Mouse (Mus musculus): ENCODE data around the gene Ptprs. TPM values are rescaled to one million over a fixed set of nuclear protein-coding genes. Genes with fewer than 3 reads are reported as not detected.
A peak's percentile ranks its signal among the peaks of the same experiment; 100 is the strongest.

Ptprs gene
- polyA plus RNA-seq, 1 experiment from 2014 or later = 174 TPM

DNA sequence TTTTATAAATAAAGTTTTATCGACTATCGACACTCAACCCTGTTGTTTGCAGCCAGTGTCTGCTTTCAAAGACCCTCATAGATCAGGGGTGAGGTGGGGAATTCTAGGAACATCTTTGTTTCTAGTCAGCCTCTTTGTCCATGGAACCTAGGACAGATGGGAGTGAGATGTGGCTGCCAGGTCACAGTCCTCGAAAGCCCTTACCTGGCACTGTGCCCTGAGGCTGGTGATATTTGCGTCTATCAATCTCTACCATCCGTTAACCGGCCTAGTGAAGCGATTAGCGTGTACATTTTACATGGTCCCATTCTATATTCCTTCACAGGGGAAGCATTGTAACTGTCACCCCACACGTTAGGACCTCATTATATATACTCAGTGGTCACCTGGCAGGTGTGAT lies 9.6 kb upstream of the Ptprs start:
- no peak overlapping the region for H3K27ac ChIP-seq (ENCODE audit: low read depth, low read length)
- no peaks in the 10 kb centered on the region for H3K36me3 ChIP-seq (ENCODE audit: control insufficient read depth, insufficient read depth, low read length)
- peaks cover 11% of the 10 kb centered on the region for H3K4me1 ChIP-seq (ENCODE audit: control insufficient read depth, insufficient read depth, low read length)
- no peaks in the 10 kb centered on the region for H3K9me3 ChIP-seq (ENCODE audit: control insufficient read depth, low read length)
- no peaks in the 10 kb centered on the region for H3K27me3 ChIP-seq (ENCODE audit: control insufficient read depth, insufficient read depth, low read length)
- DNase-seq (ENCODE audit: low spot score) (no peak), ATAC-seq (ENCODE audit: insufficient read depth, low FRiP score, low TSS enrichment) (no peak)
- H3K9ac ChIP-seq (ENCODE audit: low read length) = no peak overlapping the region
- 96% methylated on average over 9 of the region's 9 CpGs for whole genome bisulfite sequencing
- no peak overlapping the region for H3K4me2 ChIP-seq (ENCODE audit: low read depth)
- H3K4me3 ChIP-seq (ENCODE audit: low read depth, low read length) = no peak overlapping the region

DNA sequence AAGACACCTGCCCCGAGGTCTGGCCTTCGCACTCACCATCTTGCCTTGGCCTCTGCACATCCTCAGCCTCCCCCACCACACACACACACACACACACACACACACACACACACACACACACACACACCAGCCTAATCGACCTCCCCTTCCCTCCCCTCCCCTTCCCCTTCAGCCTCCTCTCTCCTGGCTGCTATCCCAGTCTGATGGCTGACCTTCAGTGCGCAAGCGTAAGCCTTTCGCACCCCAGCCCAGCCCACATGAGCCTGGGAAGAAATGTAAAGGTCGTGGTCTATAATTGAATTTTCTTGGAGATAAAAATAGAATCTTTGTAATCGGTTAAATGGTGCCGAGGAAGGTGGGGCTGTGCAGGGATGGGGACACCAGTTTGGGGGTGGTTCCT lies 8.8 kb upstream of the Ptprs start:
- ATAC-seq (ENCODE audit: insufficient read depth, low FRiP score, low TSS enrichment) (no peak), DNase-seq (ENCODE audit: low spot score) (no peak)
- Histone ChIP-seq H3K4me1 (ENCODE audit: control insufficient read depth, insufficient read depth, low read length) (peaks cover 11% of the 10 kb centered on the region), H3K27ac (ENCODE audit: low read depth, low read length) (no peak overlapping the region), H3K27me3 (ENCODE audit: control insufficient read depth, insufficient read depth, low read length) (no peaks in the 10 kb centered on the region), H3K4me3 (ENCODE audit: low read depth, low read length) (no peak overlapping the region), H3K36me3 (ENCODE audit: control insufficient read depth, insufficient read depth, low read length) (no peaks in the 10 kb centered on the region), H3K9me3 (ENCODE audit: control insufficient read depth, low read length) (no peaks in the 10 kb centered on the region), H3K4me2 (ENCODE audit: low read depth) (no peak overlapping the region), H3K9ac (ENCODE audit: low read length) (no peak overlapping the region)
- 85% methylated on average over 8 of the region's 9 CpGs for WGBS

DNA sequence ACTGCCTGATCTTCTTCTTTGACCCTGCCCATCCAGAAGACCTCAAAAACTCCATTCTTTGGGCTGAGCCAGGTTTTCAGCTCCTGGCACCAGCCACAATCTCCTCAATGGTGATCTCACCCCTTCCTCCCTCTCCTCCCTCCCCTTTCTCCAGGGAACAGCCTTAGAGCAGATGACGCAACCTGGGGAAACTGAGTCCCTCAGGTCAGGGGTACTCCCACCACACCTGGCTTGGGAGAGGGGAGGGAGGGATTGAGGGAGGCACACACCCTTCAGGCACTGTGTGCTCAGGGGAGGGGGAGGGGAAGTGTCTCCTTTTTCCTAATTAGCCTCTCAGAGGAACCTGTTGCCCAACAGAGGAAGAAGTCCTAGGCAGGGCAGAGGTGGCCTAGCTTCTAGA lies 6.4 kb upstream of the Ptprs start:
- ATAC-seq (ENCODE audit: insufficient read depth, low FRiP score, low TSS enrichment) (no peak), DNase-seq (ENCODE audit: low spot score) (no peak)
- Histone ChIP-seq H3K27me3 (ENCODE audit: control insufficient read depth, insufficient read depth, low read length) (no peaks in the 10 kb centered on the region), H3K4me2 (ENCODE audit: low read depth) (no peak overlapping the region), H3K36me3 (ENCODE audit: control insufficient read depth, insufficient read depth, low read length) (no peaks in the 10 kb centered on the region), H3K27ac (ENCODE audit: low read depth, low read length) (no peak overlapping the region), H3K4me1 (ENCODE audit: control insufficient read depth, insufficient read depth, low read length) (peaks cover 5% of the 10 kb centered on the region), H3K9ac (ENCODE audit: low read length) (no peak overlapping the region), H3K9me3 (ENCODE audit: control insufficient read depth, low read length) (no peaks in the 10 kb centered on the region), H3K4me3 (ENCODE audit: low read depth, low read length) (no peak overlapping the region)
- 67% methylated on average over 1 of the region's 1 CpGs for WGBS

DNA sequence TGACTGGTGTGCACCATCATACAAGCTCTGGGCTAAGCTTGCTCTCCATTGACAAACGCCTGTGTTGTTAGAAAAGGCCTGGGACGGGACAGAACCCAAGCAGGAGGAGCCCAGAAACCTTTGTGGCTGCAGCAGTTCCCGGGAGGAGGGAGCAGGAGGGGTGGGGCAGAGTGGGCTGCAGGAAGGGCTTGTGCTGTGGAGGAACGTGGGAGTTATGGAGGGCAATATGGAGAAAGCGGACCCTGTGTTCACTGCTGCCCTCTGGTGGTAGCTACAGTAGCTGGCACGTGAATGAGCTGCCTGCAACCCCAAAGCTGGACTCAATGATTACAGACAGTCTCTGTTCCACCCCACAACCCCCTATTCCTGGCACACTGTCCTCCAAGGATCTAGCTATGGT lies 3.1 kb upstream of the Ptprs start:
- no peak overlapping the region for H3K4me2 ChIP-seq (ENCODE audit: low read depth)
- H3K4me1 ChIP-seq (ENCODE audit: control insufficient read depth, insufficient read depth, low read length) = peaks cover 4% of the 10 kb centered on the region; the same call in 1 of the 2 replicates
- H3K9ac ChIP-seq (ENCODE audit: low read length) = no peak overlapping the region
- WGBS = 20% methylated on average over 6 of the region's 6 CpGs
- H3K4me3 ChIP-seq (ENCODE audit: low read depth, low read length) = no peak overlapping the region
- no peaks in the 10 kb centered on the region for H3K9me3 ChIP-seq (ENCODE audit: control insufficient read depth, low read length)
- no peak overlapping the region for H3K27ac ChIP-seq (ENCODE audit: low read depth, low read length)
- DNase-seq (ENCODE audit: low spot score) = peak; percentile 75
- ATAC-seq (ENCODE audit: insufficient read depth, low FRiP score, low TSS enrichment) = no peak
- H3K27me3 ChIP-seq (ENCODE audit: control insufficient read depth, insufficient read depth, low read length) = no peaks in the 10 kb centered on the region
- no peaks in the 10 kb centered on the region for H3K36me3 ChIP-seq (ENCODE audit: control insufficient read depth, insufficient read depth, low read length)

DNA sequence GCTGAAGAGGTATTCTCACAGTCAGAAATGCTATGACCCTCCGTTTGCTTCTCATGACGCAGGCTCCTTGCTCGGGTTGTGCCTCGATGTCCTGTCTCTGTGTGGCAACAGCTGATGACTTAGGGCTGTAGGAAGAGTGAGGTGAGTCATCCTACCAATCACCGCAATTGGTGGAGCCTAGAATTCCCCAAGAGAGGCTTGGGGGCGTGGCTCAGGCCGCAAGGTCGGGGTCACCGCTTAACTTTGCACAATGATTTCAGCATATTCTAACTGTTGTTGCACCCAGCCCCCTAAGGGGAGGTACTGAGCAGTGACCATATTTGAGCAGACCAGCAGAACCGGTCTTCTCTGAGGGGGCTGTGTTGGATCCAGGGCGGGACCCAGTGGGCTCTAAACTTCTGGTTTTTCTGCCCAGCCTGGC lies 1.9 kb upstream of the Ptprs start:
- Histone ChIP-seq H3K9me3 (ENCODE audit: control insufficient read depth, low read length) (no peaks in the 10 kb centered on the region), H3K9ac (ENCODE audit: low read length) (no peak overlapping the region), H3K4me2 (ENCODE audit: low read depth) (no peak overlapping the region), H3K4me3 (ENCODE audit: low read depth, low read length) (no peak overlapping the region), H3K4me1 (ENCODE audit: control insufficient read depth, insufficient read depth, low read length) (peaks cover 16% of the 10 kb centered on the region), H3K27ac (ENCODE audit: low read depth, low read length) (no peak overlapping the region), H3K27me3 (ENCODE audit: control insufficient read depth, insufficient read depth, low read length) (peaks cover 7% of the 10 kb centered on the region; the same call in 1 of the 2 replicates), H3K36me3 (ENCODE audit: control insufficient read depth, insufficient read depth, low read length) (no peaks in the 10 kb centered on the region)
- ATAC-seq (ENCODE audit: insufficient read depth, low FRiP score, low TSS enrichment) (no peak), DNase-seq (ENCODE audit: low spot score) (no peak)
- 64% methylated on average over 11 of the region's 11 CpGs for WGBS

DNA sequence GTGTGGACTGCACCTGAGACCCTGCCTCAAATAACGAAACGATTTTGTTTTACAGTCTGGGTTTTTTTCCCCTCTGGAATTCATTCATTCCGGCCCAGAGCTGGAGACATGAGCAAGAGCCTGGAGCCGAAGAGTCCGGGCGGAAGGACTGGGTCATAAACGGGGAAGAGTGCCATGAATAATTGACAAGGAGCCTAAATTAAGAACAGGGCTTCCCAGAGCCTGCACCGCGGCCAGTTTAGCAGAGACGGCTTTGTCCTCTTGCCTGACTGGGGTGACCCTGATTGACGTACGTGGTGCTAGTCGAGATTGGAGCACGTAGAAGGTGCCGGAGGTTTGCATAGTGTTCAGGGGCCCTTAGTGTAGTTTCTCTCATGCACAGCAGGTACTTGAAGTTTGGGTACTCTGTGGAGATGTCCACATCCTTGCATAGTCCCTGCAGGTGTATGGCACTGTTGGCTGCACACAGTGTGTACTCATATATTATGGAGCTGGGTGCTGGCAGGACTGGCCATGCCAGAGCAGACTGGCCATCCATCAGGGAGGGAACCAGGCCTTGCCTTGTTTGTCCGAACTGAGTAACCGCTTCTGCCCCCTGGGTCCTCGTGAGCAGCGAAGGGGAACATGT lies 1.0 kb upstream of the Ptprs start:
- Histone ChIP-seq H3K4me3 (ENCODE audit: low read depth, low read length) (no peak overlapping the region), H3K9me3 (ENCODE audit: control insufficient read depth, low read length) (no peaks in the 10 kb centered on the region), H3K4me2 (ENCODE audit: low read depth) (no peak overlapping the region), H3K27ac (ENCODE audit: low read depth, low read length) (no peak overlapping the region), H3K36me3 (ENCODE audit: control insufficient read depth, insufficient read depth, low read length) (no peaks in the 10 kb centered on the region), H3K4me1 (ENCODE audit: control insufficient read depth, insufficient read depth, low read length) (peaks cover 23% of the 10 kb centered on the region), H3K9ac (ENCODE audit: low read length) (no peak overlapping the region), H3K27me3 (ENCODE audit: control insufficient read depth, insufficient read depth, low read length) (peaks cover 15% of the 10 kb centered on the region)
- ATAC-seq (ENCODE audit: insufficient read depth, low FRiP score, low TSS enrichment) = no peak
- DNase-seq (ENCODE audit: low spot score) = no peak
- 83% methylated on average over 19 of the region's 19 CpGs for WGBS

DNA sequence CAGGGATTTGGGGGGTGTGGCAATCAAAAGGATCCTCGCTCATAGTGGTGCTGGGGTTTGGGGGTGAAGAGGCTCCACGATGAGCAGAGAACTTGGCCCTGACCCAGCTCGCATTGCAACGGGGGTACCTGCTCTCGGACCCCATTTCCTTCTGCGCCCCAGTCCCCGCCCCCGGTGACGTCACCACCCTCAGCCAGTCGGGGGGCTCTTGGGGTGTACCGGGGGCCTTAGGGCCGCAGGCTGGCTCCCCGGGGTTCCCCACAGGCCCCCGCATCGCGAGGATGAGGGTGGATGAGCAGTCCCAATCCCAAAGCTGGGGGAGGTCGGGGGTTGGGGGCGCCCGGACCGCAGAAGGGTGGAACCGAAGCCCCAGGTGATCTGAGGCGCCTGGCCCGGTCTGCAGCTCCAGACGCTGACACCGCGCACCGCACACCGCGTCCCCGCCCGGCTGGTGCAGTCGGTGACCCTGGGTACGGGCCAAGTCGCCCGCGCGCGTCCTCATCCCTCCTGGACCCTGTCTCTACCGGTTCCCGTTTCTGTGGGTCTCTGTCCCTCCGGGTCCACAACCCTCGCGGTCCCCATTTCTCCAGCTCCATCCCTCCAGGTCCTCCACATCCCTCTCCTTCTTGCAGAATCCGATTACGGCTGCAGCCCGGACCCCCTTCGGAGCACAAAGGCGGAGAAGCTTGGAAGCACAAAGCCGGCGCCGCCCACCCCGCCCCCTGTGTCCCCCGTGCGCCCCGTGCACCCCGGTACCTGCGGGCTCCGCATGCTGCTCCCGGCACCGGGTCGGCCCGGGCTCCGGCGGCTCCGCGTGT lies 490 bp downstream of the Ptprs start:
- H3K27ac ChIP-seq (ENCODE audit: low read depth, low read length) = peak overlapping the region; percentile 91
- under 1% methylated on average over 62 of the region's 66 CpGs for WGBS
- peak; percentile 31 for ATAC-seq (ENCODE audit: insufficient read depth, low FRiP score, low TSS enrichment)
- H3K27me3 ChIP-seq (ENCODE audit: control insufficient read depth, insufficient read depth, low read length) = peaks cover 16% of the 10 kb centered on the region
- peak overlapping the region; percentile 97 for H3K9ac ChIP-seq (ENCODE audit: low read length)
- H3K4me2 ChIP-seq (ENCODE audit: low read depth) = peak overlapping the region; percentile 94
- H3K36me3 ChIP-seq (ENCODE audit: control insufficient read depth, insufficient read depth, low read length) = no peaks in the 10 kb centered on the region
- DNase-seq (ENCODE audit: low spot score) = no peak
- H3K4me3 ChIP-seq (ENCODE audit: low read depth, low read length) = peak overlapping the region; percentile 94
- no peaks in the 10 kb centered on the region for H3K9me3 ChIP-seq (ENCODE audit: control insufficient read depth, low read length)
- H3K4me1 ChIP-seq (ENCODE audit: control insufficient read depth, insufficient read depth, low read length) = peaks cover 33% of the 10 kb centered on the region

DNA sequence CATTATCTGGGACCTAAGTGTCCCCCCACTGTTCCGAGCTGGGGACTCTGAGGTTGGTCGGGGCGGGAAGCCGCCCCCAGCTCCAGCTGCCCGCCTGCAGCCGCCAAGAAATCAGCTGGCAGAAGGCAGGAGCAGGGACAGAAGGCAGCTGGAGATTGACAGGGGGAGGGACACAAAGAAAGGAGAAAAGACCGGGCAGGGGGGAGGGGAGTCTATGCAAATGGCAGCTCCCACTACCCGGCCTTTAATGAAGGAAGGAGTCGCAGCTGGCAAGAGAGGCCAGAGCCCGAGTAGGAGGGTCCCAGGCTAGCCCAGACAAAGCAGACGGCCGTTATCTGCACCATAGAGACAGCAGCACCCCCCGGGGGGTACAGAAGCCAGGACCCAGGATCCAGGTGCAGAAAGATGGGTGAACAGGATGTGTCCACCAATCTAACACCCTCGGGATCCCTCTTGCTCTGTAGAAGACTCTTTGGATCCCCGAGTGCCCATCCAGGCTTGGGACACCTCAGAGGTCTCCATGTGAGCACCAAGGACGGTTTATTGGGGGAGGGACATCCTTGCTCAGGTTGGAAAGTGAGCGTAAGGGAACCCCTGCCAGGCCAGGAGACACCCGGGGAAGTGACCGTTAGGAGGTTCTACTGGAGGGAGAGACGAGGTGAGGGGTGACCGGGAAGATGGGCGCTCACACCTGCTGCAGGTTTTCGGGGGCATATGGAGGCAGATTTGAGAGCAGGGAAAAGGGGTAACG lies 1.3 kb downstream of the Ptprs start:
- peak overlapping the region; percentile 94 for H3K4me2 ChIP-seq (ENCODE audit: low read depth)
- peaks cover 41% of the 10 kb centered on the region for H3K4me1 ChIP-seq (ENCODE audit: control insufficient read depth, insufficient read depth, low read length)
- no peaks in the 10 kb centered on the region for H3K36me3 ChIP-seq (ENCODE audit: control insufficient read depth, insufficient read depth, low read length)
- peak; percentile 84 for DNase-seq (ENCODE audit: low spot score)
- peak overlapping the region; percentile 91 for H3K27ac ChIP-seq (ENCODE audit: low read depth, low read length)
- peak; percentile 42 for ATAC-seq (ENCODE audit: insufficient read depth, low FRiP score, low TSS enrichment)
- no peaks in the 10 kb centered on the region for H3K9me3 ChIP-seq (ENCODE audit: control insufficient read depth, low read length)
- peak overlapping the region; percentile 94 for H3K4me3 ChIP-seq (ENCODE audit: low read depth, low read length)
- peak overlapping the region; percentile 97 for H3K9ac ChIP-seq (ENCODE audit: low read length)
- WGBS = under 1% methylated on average over 24 of the region's 24 CpGs
- peaks cover 16% of the 10 kb centered on the region for H3K27me3 ChIP-seq (ENCODE audit: control insufficient read depth, insufficient read depth, low read length)

All from neural tube, embryonic 11.5 days (tissue).